ENCODE assay signal across 20 mouse cellular contexts in genomic region chrX:100815766-100816165, GRCm38 (mm10). TPM values are rescaled to one million over a fixed set of nuclear protein-coding genes. Genes with fewer than 3 reads are reported as not detected.
DNase-seq lines count a peak whose midpoint lies in the region; ATAC-seq and TF ChIP-seq lines count a peak whose summit lies in the region.
"Had no signal": no experiment of that assay in that cellular context is flagged by ENCODE, and none has a peak within 500 bp of the region (broad histone marks: within the 10 kb centered on the region; RNA-seq: fewer than 3 reads in every experiment).

No protein-coding gene starts in this region.

- no peak for TF ChIP-seq CTCF in cerebellum, adult 2 months (IDR thresholded peaks at IDR 0.05; ENCODE audit: borderline replicate concordance, insufficient read depth, low read depth, low read length)

- H3K9ac ChIP-seq in hindbrain, embryonic 16.5 days (ENCODE audit: low read depth, low read length), result no peak overlapping the region
- no peak overlapping the region for H3K9ac ChIP-seq in hindbrain, embryonic 11.5 days (ENCODE audit: low read depth, low read length)
- no peak overlapping the region for H3K9ac ChIP-seq in neural tube, embryonic 15.5 days (replicated peaks)
- H3K9ac ChIP-seq in heart, embryonic 12.5 days, result no peak overlapping the region
- H3K9ac ChIP-seq: embryonic facial prominence, embryonic 15.5 days; hindbrain, embryonic 14.5 days; lung, embryonic 15.5 days had no signal

- no peak for TF ChIP-seq POLR2A in cerebellum, adult 2 months (IDR thresholded peaks at IDR 0.05; ENCODE audit: borderline replicate concordance, insufficient read depth, low read length)

- peak; percentile 73 for ATAC-seq in hindbrain, embryonic 16.5 days
- ATAC-seq in hindbrain, embryonic 11.5 days (ENCODE audit: low FRiP score), result no peak
- ATAC-seq in neural tube, embryonic 15.5 days (ENCODE audit: low FRiP score), result peak; percentile 68; the same call in 1 of the 2 replicates
- no peak for ATAC-seq in heart, embryonic 12.5 days (ENCODE audit: insufficient number of reproducible peaks, low FRiP score)

- DNase-seq in hindbrain, embryonic 11.5 days (ENCODE audit: low spot score), result no peak
- DNase-seq in neural tube, embryonic 10.5 days (ENCODE audit: extremely low spot score, low spot score), result no peak
- DNase-seq in cerebellum, adult 2 months, result peak; percentile 77 to 89
- DNase-seq in spleen, adult 18-20 months, result no peak
- DNase-seq in frontal cortex, postnatal 25 days (ENCODE audit: low spot score in 2 of 2), result no peak
- DNase-seq: embryo, embryonic 11 days; gastrocnemius, postnatal 10 days; heart, adult 2 months; kidney, adult 18-20 months; kidney, postnatal 10 days; liver had no signal

- no peak overlapping the region for H3K4me3 ChIP-seq in hindbrain, embryonic 16.5 days (ENCODE audit: low read length)
- no peak overlapping the region for H3K4me3 ChIP-seq in hindbrain, embryonic 11.5 days (ENCODE audit: low read depth, low read length)
- no peak overlapping the region for H3K4me3 ChIP-seq in neural tube, embryonic 15.5 days (replicated peaks)
- H3K4me3 ChIP-seq in cerebellum, adult 2 months (replicated peaks; ENCODE audit: insufficient read depth, low read depth, low read length), result no peak overlapping the region
- no peak overlapping the region for H3K4me3 ChIP-seq in heart, embryonic 12.5 days
- H3K4me3 ChIP-seq: embryonic facial prominence, embryonic 15.5 days; forebrain, embryonic 10.5 days; heart, adult 2 months; lung, embryonic 15.5 days had no signal

- H3K27ac ChIP-seq in hindbrain, embryonic 16.5 days (ENCODE audit: low read depth, low read length), result no peak overlapping the region
- no peak overlapping the region for H3K27ac ChIP-seq in hindbrain, embryonic 11.5 days (ENCODE audit: low read depth, low read length)
- H3K27ac ChIP-seq in neural tube, embryonic 15.5 days (replicated peaks), result no peak overlapping the region
- no peak overlapping the region; the same call in 1 of the 2 replicates for H3K27ac ChIP-seq in cerebellum, adult 2 months (ENCODE audit: insufficient read depth, low read length)
- no peak overlapping the region for H3K27ac ChIP-seq in heart, embryonic 12.5 days (ENCODE audit: poor library complexity, severe bottlenecking)
- H3K27ac ChIP-seq: embryonic facial prominence, embryonic 15.5 days; forebrain, embryonic 10.5 days; heart, adult 2 months; hindbrain, embryonic 14.5 days; lung, embryonic 15.5 days; macrophage had no signal

- no peak overlapping the region for H3K4me2 ChIP-seq in hindbrain, embryonic 16.5 days (ENCODE audit: low read length)
- H3K4me2 ChIP-seq in hindbrain, embryonic 11.5 days (replicated peaks; ENCODE audit: low read depth, low read length), result no peak overlapping the region
- no peak overlapping the region for H3K4me2 ChIP-seq in neural tube, embryonic 15.5 days
- H3K4me2 ChIP-seq in heart, embryonic 12.5 days, result no peak overlapping the region
- H3K4me2 ChIP-seq: embryonic facial prominence, embryonic 15.5 days; hindbrain, embryonic 14.5 days; lung, embryonic 15.5 days; midbrain, embryonic 11.5 days had no signal

- WGBS in hindbrain, embryonic 16.5 days, result 61% methylated on average over 7 of the region's 7 CpGs
- 90% methylated on average over 7 of the region's 7 CpGs for WGBS in hindbrain, embryonic 11.5 days
- 65% methylated on average over 7 of the region's 7 CpGs for WGBS in neural tube, embryonic 15.5 days
- WGBS in cerebellum, adult 2 months, result 11% methylated on average over 7 of the region's 7 CpGs
- 79% methylated on average over 7 of the region's 7 CpGs for WGBS in heart, embryonic 12.5 days

- no peaks in the 10 kb centered on the region for H3K4me1 ChIP-seq in hindbrain, embryonic 16.5 days (ENCODE audit: control insufficient read depth, insufficient read depth, low read depth, low read length)
- H3K4me1 ChIP-seq in hindbrain, embryonic 11.5 days (replicated peaks; ENCODE audit: control insufficient read depth, insufficient read depth, low read length), result no peaks in the 10 kb centered on the region
- H3K4me1 ChIP-seq in neural tube, embryonic 15.5 days, result no peaks in the 10 kb centered on the region
- H3K4me1 ChIP-seq in cerebellum, adult 2 months (ENCODE audit: control insufficient read depth, insufficient read depth, low read length), result peaks cover 8% of the 10 kb centered on the region; the same call in 1 of the 2 replicates
- H3K4me1 ChIP-seq in heart, embryonic 12.5 days (replicated peaks), result peaks cover 2% of the 10 kb centered on the region
- H3K4me1 ChIP-seq: embryonic facial prominence, embryonic 15.5 days; forebrain, embryonic 10.5 days; lung, embryonic 15.5 days had no signal

- no peaks in the 10 kb centered on the region for H3K27me3 ChIP-seq in hindbrain, embryonic 16.5 days (replicated peaks; ENCODE audit: control insufficient read depth, insufficient read depth, low read length)
- no peaks in the 10 kb centered on the region for H3K27me3 ChIP-seq in hindbrain, embryonic 11.5 days (ENCODE audit: control insufficient read depth, insufficient read depth, low read length)
- H3K27me3 ChIP-seq in neural tube, embryonic 15.5 days (replicated peaks), result no peaks in the 10 kb centered on the region
- no peaks in the 10 kb centered on the region for H3K27me3 ChIP-seq in cerebellum, adult 2 months (ENCODE audit: control insufficient read depth, insufficient read depth, low read length)
- no peaks in the 10 kb centered on the region for H3K27me3 ChIP-seq in heart, embryonic 12.5 days (replicated peaks)
- H3K27me3 ChIP-seq: embryonic facial prominence, embryonic 15.5 days; lung, embryonic 15.5 days had no signal

- no peaks in the 10 kb centered on the region for H3K9me3 ChIP-seq in hindbrain, embryonic 16.5 days (ENCODE audit: control insufficient read depth, low read length)
- no peaks in the 10 kb centered on the region for H3K9me3 ChIP-seq in hindbrain, embryonic 11.5 days (ENCODE audit: control insufficient read depth, low read length)
- no peaks in the 10 kb centered on the region for H3K9me3 ChIP-seq in neural tube, embryonic 15.5 days (replicated peaks)
- H3K9me3 ChIP-seq in heart, embryonic 12.5 days (replicated peaks), result no peaks in the 10 kb centered on the region
- H3K9me3 ChIP-seq: embryonic facial prominence, embryonic 15.5 days; forebrain, embryonic 10.5 days; lung, embryonic 15.5 days had no signal

- peaks cover 7% of the 10 kb centered on the region for H3K36me3 ChIP-seq in hindbrain, embryonic 16.5 days (ENCODE audit: control insufficient read depth, insufficient read depth, low read length)
- peaks cover 3% of the 10 kb centered on the region; the same call in 1 of the 2 replicates for H3K36me3 ChIP-seq in hindbrain, embryonic 11.5 days (ENCODE audit: control insufficient read depth, insufficient read depth, low read length)
- peaks cover 13% of the 10 kb centered on the region for H3K36me3 ChIP-seq in neural tube, embryonic 15.5 days
- H3K36me3 ChIP-seq in heart, embryonic 12.5 days, result peaks cover 45% of the 10 kb centered on the region

RNA-seq across cellular contexts. Expression of gene Dlg3, which starts 48.2 kb away (rescaled TPM):
- polyA plus RNA-seq in hindbrain, embryonic 16.5 days (2015; fragmentation: Nextera tagmentation; extraction: Ambion mirVana), result 10.1 and 12.0 TPM in 2 replicates
- 8.1 and 13.8 TPM in 2 replicates for polyA plus RNA-seq in hindbrain, embryonic 11.5 days (2014; fragmentation: Nextera tagmentation; extraction: Ambion mirVana)
- polyA plus RNA-seq in neural tube, embryonic 15.5 days (2015; fragmentation: Nextera tagmentation; extraction: Ambion mirVana), result 5.5 and 5.6 TPM in 2 replicates
- 48.5 and 50.1 TPM in 2 replicates for polyA plus RNA-seq in cerebellum, adult 2 months (2012; rRNA removed)
- 4.7 and 5.1 TPM in 2 replicates for polyA plus RNA-seq in heart, embryonic 12.5 days (2016; fragmentation: Nextera tagmentation; extraction: Ambion mirVana)

Comparison
In these comparisons a context has a peak if more than half of its experiments do, and no peak if none do; other contexts are left out.
1. ATAC-seq: peak in hindbrain, embryonic 16.5 days (single experiment) and neural tube, embryonic 15.5 days (single experiment); none in hindbrain, embryonic 11.5 days (single experiment) and heart, embryonic 12.5 days (single experiment).
2. DNase-seq: peak in cerebellum, adult 2 months (2 of 2); none in hindbrain, embryonic 11.5 days (single experiment), neural tube, embryonic 10.5 days (single experiment), spleen, adult 18-20 months (0 of 2) and frontal cortex, postnatal 25 days (0 of 2).